Mouse (Mus musculus) olfactory bulb, adult 2 months (tissue): Measurements from ENCODE around the gene Cd27.
"Not testable (repeated sequence)": the region's sequence is repeated elsewhere in the genome, so short reads cannot be mapped to it uniquely, and the experiment has no call there.

Experiments used
- CTCF ChIP-seq: fragments of 200-500 bp; IDR thresholded peaks from 2 replicates; pipeline ENCODE4 v1.5.1; 2012; ENCODE audit warnings: low read depth, mild to moderate bottlenecking, low read length, moderate library complexity; ENCODE audit not compliant: insufficient read depth
- POLR2A ChIP-seq: fragments of 200-500 bp; IDR thresholded peaks from 2 replicates; pipeline ENCODE4 v1.6.1; 2012; ENCODE audit warnings: mild to moderate bottlenecking, low read depth, low read length, moderate library complexity; ENCODE audit not compliant: insufficient read depth

GRCm38 (mm10) chr6:125282721-125283120 is 45.9 kb upstream of the Cd27 start:
- TF ChIP-seq CTCF, POLR2A: not testable (repeated sequence)
